Mouse (Mus musculus) hindbrain, embryonic 16.5 days (tissue): Measurements from ENCODE around the gene Tbc1d1. TPM values are rescaled to one million over a fixed set of nuclear protein-coding genes. Genes with fewer than 3 reads are reported as not detected.

Experiments
- ATAC-seq: fragments of 200-750 bp; cut with Nextera tagmentation; 2 replicates; pipeline ENCODE4 v1.8.0; 2017; ENCODE audit warnings: moderate TSS enrichment, moderate library complexity
- H3K27ac ChIP-seq: fragments of 300-500 bp; sonication (generic); 2 replicates; pipeline ENCODE4 v1.5.1; 2014; ENCODE audit warnings: low read depth, mild to moderate bottlenecking, control low read depth, low read length, moderate library complexity
- H3K27me3 ChIP-seq: fragments of 300-500 bp; sonication (generic); replicated peaks from 2 replicates; pipeline ENCODE4 v1.6.1; 2014; ENCODE audit warnings: low read length; ENCODE audit not compliant: control insufficient read depth, insufficient read depth
- H3K36me3 ChIP-seq: fragments of 300-500 bp; sonication (generic); 2 replicates; pipeline ENCODE4 v1.6.1; 2014; ENCODE audit warnings: mild to moderate bottlenecking, low read length, moderate library complexity, mixed read lengths; ENCODE audit not compliant: control insufficient read depth, insufficient read depth
- H3K4me1 ChIP-seq: fragments of 300-500 bp; sonication (generic); 2 replicates; pipeline ENCODE4 v1.6.1; 2014; ENCODE audit warnings: low read depth, low read length; ENCODE audit not compliant: control insufficient read depth, insufficient read depth
- H3K4me2 ChIP-seq: fragments of 300-500 bp; sonication (generic); 2 replicates; pipeline ENCODE4 v1.6.1; 2014; ENCODE audit warnings: mild to moderate bottlenecking, low read length, control low read depth, moderate library complexity
- H3K4me3 ChIP-seq: fragments of 300-500 bp; sonication (generic); 2 replicates; pipeline ENCODE4 v1.5.1; 2014; ENCODE audit warnings: mild to moderate bottlenecking, low read length, control low read depth, moderate library complexity
- H3K9ac ChIP-seq: fragments of 300-500 bp; sonication (generic); 2 replicates; pipeline ENCODE4 v1.6.1; 2014; ENCODE audit warnings: low read depth, mild to moderate bottlenecking, control low read depth, low read length, moderate library complexity
- H3K9me3 ChIP-seq: fragments of 300-500 bp; sonication (generic); 2 replicates; pipeline ENCODE4 v1.6.1; 2014; ENCODE audit warnings: mild to moderate bottlenecking, low read length, moderate library complexity; ENCODE audit not compliant: control insufficient read depth
- WGBS: fragments of 180-500 bp; shearing (Covaris S2); extraction: QIAGEN DNeasy Blood & Tissue Kit; methylation state at CpG from one replicate; pipeline ENCODE4 v1.1.7; 2014; 5-methylcytosine and 5-hydroxymethylcytosine counted together
- polyA plus RNA-seq: library from polyadenylated mRNA; unstranded; fragments of >200 nt; fragmentation: Nextera tagmentation; extraction: Ambion mirVana; gene quantifications from 2 replicates; pipeline ENCODE4 v1.2.1, GENCODE M21; 2015

Gene Tbc1d1
- polyA plus RNA-seq, 1 experiment from 2014 or later: 10.9 TPM

DNA sequence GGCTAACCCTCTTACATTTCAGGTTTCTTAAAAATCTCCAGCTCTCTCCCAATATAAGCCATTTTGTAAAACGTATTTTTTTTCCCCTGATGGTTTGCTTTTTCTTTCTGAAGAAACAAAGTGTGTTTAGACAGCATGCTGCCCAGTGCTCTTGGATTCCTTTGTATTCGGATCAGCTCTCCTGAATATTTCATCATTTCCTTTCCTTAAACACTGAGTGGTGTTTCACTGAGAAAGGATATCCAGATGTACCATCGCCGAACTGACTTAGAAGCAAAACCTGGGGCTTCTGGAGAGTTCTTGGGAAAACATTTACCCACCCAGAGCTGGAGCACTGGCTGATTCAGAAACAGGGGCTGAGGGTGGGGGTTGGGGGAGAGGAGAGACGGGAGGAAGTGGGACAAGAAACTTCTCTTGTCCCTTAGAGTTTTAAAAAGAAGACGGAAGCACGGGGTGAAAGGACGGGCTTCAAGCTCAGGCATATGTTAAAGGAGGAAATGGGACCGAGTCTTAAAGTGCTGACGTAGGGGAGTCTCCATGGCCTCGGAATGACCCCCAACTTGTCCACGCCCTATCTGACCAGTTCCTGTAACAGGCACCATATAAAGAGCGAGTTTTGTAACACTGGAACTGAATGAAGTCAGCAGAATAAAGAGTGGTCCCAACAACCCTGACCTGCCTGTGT lies 222.6 kb downstream of the Tbc1d1 start:
- Histone ChIP-seq H3K27ac (no peak overlapping the region), H3K27me3 (no peaks in the 10 kb centered on the region), H3K9ac (no peak overlapping the region), H3K4me2 (no peak overlapping the region), H3K4me1 (peaks cover 12% of the 10 kb centered on the region), H3K9me3 (no peaks in the 10 kb centered on the region), H3K36me3 (no peaks in the 10 kb centered on the region), H3K4me3 (no peak overlapping the region)
- 60% methylated on average over 13 of the region's 13 CpGs for WGBS
- ATAC-seq: no peak

DNA sequence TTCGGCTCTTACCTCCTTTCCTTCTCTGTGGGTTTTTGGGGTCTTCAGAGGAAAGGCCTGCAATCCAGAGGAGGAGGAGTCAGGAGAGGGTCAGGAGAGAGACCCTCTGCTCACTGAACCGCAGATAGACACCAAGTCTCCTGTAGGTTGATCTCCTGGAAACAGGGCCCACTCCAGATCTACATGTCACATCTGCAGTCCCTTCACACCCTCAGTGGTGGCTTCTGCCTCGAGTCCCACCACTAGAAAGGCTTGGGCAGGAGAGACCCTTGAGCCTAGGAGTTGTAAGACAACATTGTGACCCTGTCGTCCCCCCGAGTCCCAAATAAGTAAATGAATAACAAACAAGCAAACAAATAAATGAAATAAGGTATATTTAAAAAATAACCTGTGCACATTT lies 223.7 kb downstream of the Tbc1d1 start:
- Histone ChIP-seq H3K9ac (no peak overlapping the region), H3K9me3 (no peaks in the 10 kb centered on the region), H3K4me1 (peaks cover 8% of the 10 kb centered on the region), H3K27ac (no peak overlapping the region), H3K4me3 (no peak overlapping the region), H3K4me2 (no peak overlapping the region), H3K36me3 (no peaks in the 10 kb centered on the region), H3K27me3 (no peaks in the 10 kb centered on the region)
- ATAC-seq: no peak
- WGBS: 87% methylated on average over 5 of the region's 5 CpGs

DNA sequence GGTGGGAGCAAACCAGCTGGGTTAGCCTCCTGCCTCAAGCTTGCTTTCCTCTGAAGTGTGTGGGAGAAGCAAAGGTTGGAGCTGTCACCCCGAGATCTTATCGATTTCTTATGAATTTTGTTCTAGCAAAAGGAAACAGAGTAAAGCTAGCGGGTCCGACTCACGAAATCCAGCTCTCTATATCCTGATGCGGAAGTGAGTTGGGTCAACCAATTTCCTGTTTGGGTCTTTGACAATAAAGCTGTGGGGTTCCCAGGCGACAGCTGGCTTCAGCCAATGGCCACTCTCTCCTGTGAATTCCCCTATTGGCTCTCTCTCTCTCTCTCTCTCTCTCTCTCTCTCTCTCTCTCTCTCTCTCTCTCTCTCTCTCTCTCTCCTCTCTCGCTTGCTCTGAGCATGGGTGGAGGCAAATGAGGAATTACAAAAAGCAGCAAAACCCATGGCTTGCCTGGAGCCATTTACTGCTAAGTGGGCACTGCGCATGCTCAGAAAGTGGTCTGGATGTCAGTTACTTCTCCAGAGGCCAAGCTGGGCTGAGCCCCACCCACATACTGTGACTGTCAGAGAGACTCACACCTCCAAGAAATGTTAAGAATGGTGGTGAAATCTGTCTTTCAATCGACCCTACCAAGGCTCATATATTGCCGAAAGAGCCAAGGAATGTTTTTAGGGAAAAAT lies 224.7 kb downstream of the Tbc1d1 start:
- Histone ChIP-seq H3K27me3 (no peaks in the 10 kb centered on the region), H3K27ac (no peak overlapping the region), H3K9ac (no peak overlapping the region), H3K4me2 (no peak overlapping the region), H3K4me3 (no peak overlapping the region), H3K36me3 (no peaks in the 10 kb centered on the region), H3K9me3 (no peaks in the 10 kb centered on the region), H3K4me1 (peaks cover 6% of the 10 kb centered on the region)
- ATAC-seq: no peak
- 56% methylated on average over 11 of the region's 11 CpGs for WGBS

DNA sequence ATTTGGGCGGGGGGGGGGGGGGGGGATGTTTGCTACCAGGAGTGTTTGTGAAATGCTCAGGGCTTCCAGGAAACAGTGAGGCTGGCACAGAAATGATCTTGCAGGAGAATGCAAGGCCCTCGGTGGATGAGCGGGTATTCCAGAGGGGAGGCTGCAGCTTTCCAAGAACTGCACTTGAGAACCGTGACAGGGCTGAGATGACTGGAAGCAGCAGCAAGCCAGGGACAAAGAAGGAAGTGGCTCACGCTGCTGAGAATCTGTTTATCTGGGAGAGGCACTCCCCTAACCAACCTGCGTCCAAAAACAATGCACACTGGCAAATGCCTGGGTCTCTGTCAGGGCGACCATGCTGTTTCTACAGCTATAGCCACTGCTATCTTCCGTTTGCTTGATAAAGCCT lies 225.4 kb downstream of the Tbc1d1 start:
- Histone ChIP-seq H3K27me3 (no peaks in the 10 kb centered on the region), H3K9ac (peak overlapping the region; percentile 27; the same call in 1 of the 2 replicates), H3K36me3 (no peaks in the 10 kb centered on the region), H3K4me3 (no peak overlapping the region), H3K27ac (no peak overlapping the region), H3K4me1 (peaks cover 6% of the 10 kb centered on the region), H3K9me3 (no peaks in the 10 kb centered on the region), H3K4me2 (no peak overlapping the region)
- WGBS: 32% methylated on average over 8 of the region's 8 CpGs
- no peak for ATAC-seq

DNA sequence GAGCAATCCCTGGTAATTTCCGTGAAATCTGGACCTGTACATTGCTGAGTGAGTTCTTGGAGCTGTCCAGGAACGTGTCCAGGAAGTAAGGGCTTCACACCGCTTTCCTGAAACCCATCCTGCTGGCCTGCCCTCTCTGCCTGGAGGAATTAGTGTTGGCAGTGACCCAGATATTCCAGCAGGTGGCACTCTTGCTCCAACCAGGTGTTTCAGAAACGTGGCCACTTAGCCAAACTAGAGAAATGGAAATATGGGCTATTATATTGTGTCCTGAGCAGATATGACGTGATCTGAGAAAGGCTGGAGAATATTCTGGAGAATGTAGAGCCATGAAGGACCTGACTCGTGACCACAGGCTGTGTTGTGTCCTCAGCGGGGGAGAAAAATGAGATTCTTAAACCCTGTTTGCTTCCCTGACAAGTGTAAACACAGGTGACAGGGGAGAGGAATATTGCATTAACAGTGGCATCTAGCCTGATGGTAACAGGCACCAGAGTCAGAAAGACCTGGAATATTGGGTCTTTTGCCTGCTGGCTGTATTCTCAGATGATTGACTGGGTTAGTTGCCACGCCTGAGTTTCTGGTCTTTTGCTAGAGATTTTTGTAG lies 226.4 kb downstream of the Tbc1d1 start:
- 23% methylated on average over 8 of the region's 8 CpGs for WGBS
- H3K4me2 ChIP-seq: no peak overlapping the region
- ATAC-seq: peak; percentile 79
- H3K4me1 ChIP-seq: peaks cover 6% of the 10 kb centered on the region
- H3K4me3 ChIP-seq: no peak overlapping the region
- no peaks in the 10 kb centered on the region for H3K9me3 ChIP-seq
- no peaks in the 10 kb centered on the region for H3K36me3 ChIP-seq
- H3K27ac ChIP-seq: no peak overlapping the region
- H3K9ac ChIP-seq: no peak overlapping the region
- no peaks in the 10 kb centered on the region for H3K27me3 ChIP-seq

DNA sequence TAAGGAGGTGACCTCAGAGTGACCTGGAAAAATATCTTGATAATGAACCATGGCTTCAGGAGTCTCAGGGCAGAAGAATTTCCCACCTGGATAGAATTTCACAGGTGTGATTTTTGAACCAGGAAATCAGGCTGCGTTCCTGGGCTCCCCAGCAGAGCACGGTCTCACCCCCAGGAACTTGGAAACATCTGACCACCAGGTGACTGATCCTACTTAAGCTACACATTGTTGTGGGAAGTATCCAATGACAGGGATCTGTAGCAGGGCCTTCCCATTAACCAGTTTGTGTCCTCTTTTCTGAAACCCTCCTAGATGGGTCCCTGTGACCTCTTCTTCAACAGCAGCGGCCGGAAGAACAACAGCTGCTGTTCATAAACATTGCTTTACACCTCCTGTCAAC lies 227.1 kb downstream of the Tbc1d1 start:
- Histone ChIP-seq H3K27me3 (no peaks in the 10 kb centered on the region), H3K9me3 (no peaks in the 10 kb centered on the region), H3K4me2 (no peak overlapping the region), H3K9ac (no peak overlapping the region), H3K27ac (no peak overlapping the region), H3K36me3 (no peaks in the 10 kb centered on the region), H3K4me3 (no peak overlapping the region), H3K4me1 (peaks cover 6% of the 10 kb centered on the region)
- ATAC-seq: no peak
- 81% methylated on average over 4 of the region's 4 CpGs for WGBS

DNA sequence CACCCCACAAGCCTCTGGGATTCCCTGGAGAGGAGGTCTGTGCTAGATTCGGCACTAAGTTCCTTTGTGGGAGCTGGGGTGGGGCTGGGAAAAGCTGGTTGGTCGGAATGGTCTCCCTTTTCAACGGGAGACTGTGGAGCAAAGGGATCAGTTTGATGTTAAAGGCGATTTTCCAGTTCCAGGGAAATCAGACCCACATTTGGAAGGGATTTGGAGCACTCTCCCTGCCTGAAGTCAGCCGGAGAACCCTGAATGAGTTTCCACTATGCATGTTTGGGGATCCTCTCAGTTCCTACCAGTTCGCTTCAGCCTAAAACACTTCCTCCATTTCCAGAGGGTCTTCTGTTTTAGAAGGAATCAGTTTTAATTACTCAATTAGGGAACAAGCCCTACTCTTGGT lies 228.4 kb downstream of the Tbc1d1 start:
- H3K4me1 ChIP-seq: peaks cover 9% of the 10 kb centered on the region
- H3K9me3 ChIP-seq: no peaks in the 10 kb centered on the region
- H3K36me3 ChIP-seq: no peaks in the 10 kb centered on the region
- H3K4me2 ChIP-seq: no peak overlapping the region
- 80% methylated on average over 6 of the region's 6 CpGs for WGBS
- H3K27ac ChIP-seq: no peak overlapping the region
- H3K4me3 ChIP-seq: no peak overlapping the region
- H3K27me3 ChIP-seq: no peaks in the 10 kb centered on the region
- H3K9ac ChIP-seq: no peak overlapping the region
- no peak for ATAC-seq

DNA sequence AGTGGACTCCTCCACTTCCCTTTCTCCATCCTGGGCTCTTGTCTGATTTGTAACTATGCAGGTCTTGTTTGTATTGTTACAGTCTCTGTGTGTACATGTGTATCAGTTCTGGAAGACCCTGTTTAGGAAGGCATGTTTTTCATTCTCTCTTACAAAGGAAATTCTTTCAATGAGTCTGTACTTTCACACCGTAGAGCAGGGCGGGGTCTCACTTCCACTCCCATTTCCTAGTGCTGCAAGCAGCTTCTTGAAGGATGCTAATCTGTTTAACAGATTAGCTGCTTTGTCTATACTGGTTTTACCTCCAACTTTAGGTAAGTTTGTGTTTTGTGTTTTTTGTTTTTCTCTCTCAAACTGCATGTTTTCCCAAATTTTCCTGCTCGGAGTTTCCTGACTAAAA lies 230.9 kb downstream of the Tbc1d1 start:
- Histone ChIP-seq H3K9me3 (no peaks in the 10 kb centered on the region), H3K4me3 (no peak overlapping the region), H3K36me3 (no peaks in the 10 kb centered on the region), H3K27me3 (no peaks in the 10 kb centered on the region), H3K4me1 (peaks cover 7% of the 10 kb centered on the region; the same call in 1 of the 2 replicates), H3K9ac (no peak overlapping the region), H3K4me2 (no peak overlapping the region), H3K27ac (no peak overlapping the region)
- 83% methylated on average over 3 of the region's 3 CpGs for WGBS
- no peak for ATAC-seq

DNA sequence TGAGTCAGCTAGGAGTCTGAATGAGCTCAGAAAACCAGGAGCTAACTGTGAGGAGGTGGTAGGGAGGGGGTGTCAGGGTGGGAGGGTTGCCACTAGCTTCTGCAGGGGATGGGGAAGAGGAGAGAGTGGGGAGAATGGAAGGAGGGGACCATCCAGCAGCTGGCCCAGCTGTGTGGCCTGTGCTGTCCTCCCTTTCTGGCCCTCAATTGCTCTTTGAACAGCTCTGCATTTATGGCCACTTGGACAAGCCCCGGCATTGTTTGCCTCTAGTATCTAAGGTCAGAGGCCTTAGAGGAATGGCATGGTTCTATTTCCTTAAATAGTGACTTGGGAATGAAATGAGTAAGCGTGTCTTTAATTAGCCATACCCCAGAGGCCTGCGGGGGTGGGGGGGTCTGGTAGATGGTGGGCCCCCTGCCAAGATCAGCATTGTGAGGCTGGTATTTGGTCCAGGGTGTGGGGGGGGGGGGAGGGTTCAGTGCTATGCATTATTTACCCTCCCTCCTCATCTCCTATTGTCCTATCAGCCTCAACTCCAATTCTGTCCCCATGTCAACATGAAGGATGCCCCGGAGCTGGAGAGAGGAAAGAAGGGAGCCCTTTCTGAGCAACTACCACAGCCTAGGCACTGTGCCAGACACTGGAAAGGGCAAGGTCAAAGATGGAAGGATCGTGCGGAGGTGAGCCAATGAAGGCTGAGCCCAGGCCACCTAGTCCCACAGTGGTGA lies 233.3 kb downstream of the Tbc1d1 start:
- H3K27ac ChIP-seq: no peak overlapping the region
- H3K9me3 ChIP-seq: no peaks in the 10 kb centered on the region
- no peak overlapping the region for H3K4me2 ChIP-seq
- ATAC-seq: peak; percentile 55
- H3K27me3 ChIP-seq: no peaks in the 10 kb centered on the region
- H3K9ac ChIP-seq: peak overlapping the region; percentile 29; the same call in 1 of the 2 replicates
- 10% methylated on average over 6 of the region's 6 CpGs for WGBS
- H3K4me3 ChIP-seq: no peak overlapping the region
- peaks cover 7% of the 10 kb centered on the region; the same call in 1 of the 2 replicates for H3K4me1 ChIP-seq
- H3K36me3 ChIP-seq: no peaks in the 10 kb centered on the region
